Mouse (Mus musculus) heart, adult 8-10 months (tissue): ENCODE measurements around the gene Ado. TPM values are rescaled to one million over a fixed set of nuclear protein-coding genes. Genes with fewer than 3 reads are reported as not detected.

Experiments
- DNase-seq: peaks from one replicate; pipeline ENCODE4 v3.0.0; 2022; ENCODE audit warnings: low spot score
- total RNA-seq, 4 experiments: library from RNA; stranded (reverse); gene quantifications; 2 replicates each; pipeline ENCODE4 v1.2.4; 2022

Gene Ado
- total RNA-seq, 4 experiments from 2014 or later, result 15.7 to 18.4 (median 17.0) TPM

- DNase-seq, result no peak
These were observed 12.1 kb downstream of the Ado start for GRCm38 (mm10) chr10:67536621-67537141.

- peak; percentile 54 for DNase-seq
These were observed 12.8 kb downstream of the Ado start for GRCm38 (mm10) chr10:67535972-67536371.

- no peak for DNase-seq
These were observed 13.5 kb downstream of the Ado start, which contains the start of gene Egr2 for GRCm38 (mm10) chr10:67535256-67535655. Egr2 (plus strand) TSS chr10:67535475.

- no peak for DNase-seq
These were observed 19.0 kb downstream of the Ado start for GRCm38 (mm10) chr10:67529769-67530168.

- DNase-seq, result no peak
These were observed 22.3 kb downstream of the Ado start for GRCm38 (mm10) chr10:67526435-67526834.

- no peak for DNase-seq
These were observed 24.1 kb downstream of the Ado start for GRCm38 (mm10) chr10:67524694-67525093.

- no peak for DNase-seq
These were observed 24.6 kb downstream of the Ado start for GRCm38 (mm10) chr10:67524130-67524529.

GRCm38 (mm10) chr10:67518733-67519132, 30.0 kb downstream of the Ado start:
- DNase-seq, result no peak

- no peak for DNase-seq
These were observed 35.9 kb downstream of the Ado start for GRCm38 (mm10) chr10:67512871-67513270.

GRCm38 (mm10) chr10:67512211-67512610, 36.5 kb downstream of the Ado start:
- DNase-seq, result no peak

- DNase-seq, result no peak
These were observed 43.5 kb downstream of the Ado start for GRCm38 (mm10) chr10:67505248-67505647.

GRCm38 (mm10) chr10:67504046-67504445, 44.7 kb downstream of the Ado start:
- no peak for DNase-seq

GRCm38 (mm10) chr10:67503320-67503995, 45.3 kb downstream of the Ado start:
- DNase-seq, result no peak

GRCm38 (mm10) chr10:67497951-67498350, 50.8 kb downstream of the Ado start:
- DNase-seq, result no peak

- DNase-seq, result no peak
These were observed 51.4 kb downstream of the Ado start for GRCm38 (mm10) chr10:67497144-67497892.

Other genes starting within 250 kb of the Ado start
- gene Egr2, start 13.5 kb downstream of the Ado start, total RNA-seq, result under 1 TPM; 0.19 to 0.98 (median 0.59) TPM